Mouse (Mus musculus) lung, adult 2 months (tissue): ENCODE data around the gene Cdhr1.

Experiments used
- CTCF ChIP-seq: fragments of 200-500 bp; IDR thresholded peaks from 2 replicates; pipeline ENCODE4 v1.5.1; 2011; ENCODE audit warnings: mild to moderate bottlenecking, low read length, control low read depth; ENCODE audit not compliant: insufficient read depth
- POLR2A ChIP-seq: fragments of 200-500 bp; IDR thresholded peaks from 2 replicates; pipeline ENCODE4 v1.6.1; 2011; ENCODE audit warnings: low read depth, mild to moderate bottlenecking, control low read depth, low read length, borderline replicate concordance; ENCODE audit errors: extremely low read depth

- TF ChIP-seq POLR2A (no peak), CTCF (no peak)
These were observed 63.7 kb downstream of the Cdhr1 start for GRCm38 (mm10) chr14:37034432-37034831.
